Mouse (Mus musculus) neural tube, embryonic 15.5 days (tissue): ENCODE measurements around the gene Pak1. TPM values are rescaled to one million over a fixed set of nuclear protein-coding genes. Genes with fewer than 3 reads are reported as not detected.

Experiments
- ATAC-seq: fragments of 200-750 bp; cut with Nextera tagmentation; 2 replicates; pipeline ENCODE4 v1.8.0; 2017; ENCODE audit warnings: mild to moderate bottlenecking, moderate TSS enrichment, moderate library complexity; ENCODE audit not compliant: low FRiP score
- H3K27ac ChIP-seq: fragments of 300-500 bp; sonication (generic); replicated peaks from 2 replicates; pipeline ENCODE4 v1.5.1; 2015; ENCODE audit warnings: mild to moderate bottlenecking, inconsistent platforms
- H3K27me3 ChIP-seq: fragments of 300-500 bp; sonication (generic); replicated peaks from 2 replicates; pipeline ENCODE4 v1.6.1; 2015; ENCODE audit warnings: inconsistent platforms
- H3K36me3 ChIP-seq: fragments of 300-500 bp; sonication (generic); 2 replicates; pipeline ENCODE4 v1.6.1; 2015; ENCODE audit warnings: inconsistent platforms
- H3K4me1 ChIP-seq: fragments of 300-500 bp; sonication (generic); 2 replicates; pipeline ENCODE4 v1.6.1; 2015; ENCODE audit warnings: inconsistent platforms
- H3K4me2 ChIP-seq: fragments of 300-500 bp; sonication (generic); 2 replicates; pipeline ENCODE4 v1.6.1; 2015; ENCODE audit warnings: inconsistent platforms, mild to moderate bottlenecking, moderate library complexity
- H3K4me3 ChIP-seq: fragments of 300-500 bp; sonication (generic); replicated peaks from 2 replicates; pipeline ENCODE4 v1.5.1; 2015; ENCODE audit warnings: mild to moderate bottlenecking, inconsistent platforms
- H3K9ac ChIP-seq: fragments of 300-500 bp; sonication (generic); replicated peaks from 2 replicates; pipeline ENCODE4 v1.6.1; 2015; ENCODE audit warnings: mild to moderate bottlenecking, inconsistent platforms
- H3K9me3 ChIP-seq: fragments of 300-500 bp; sonication (generic); replicated peaks from 2 replicates; pipeline ENCODE4 v1.6.1; 2016; ENCODE audit warnings: inconsistent platforms
- WGBS: fragments of 180-500 bp; shearing (Covaris S2); methylation state at CpG from one replicate; pipeline ENCODE4 v1.1.7; 2015; ENCODE audit warnings: mixed read lengths; 5-methylcytosine and 5-hydroxymethylcytosine counted together
- polyA plus RNA-seq: library from polyadenylated mRNA; unstranded; fragments of >200 nt; fragmentation: Nextera tagmentation; extraction: Ambion mirVana; gene quantifications from 2 replicates; pipeline ENCODE4 v1.2.1, GENCODE M21; 2015

Pak1 gene
- polyA plus RNA-seq, 1 experiment from 2014 or later = 134 TPM

- Histone ChIP-seq H3K4me1 (no peaks in the 10 kb centered on the region), H3K27me3 (no peaks in the 10 kb centered on the region), H3K4me3 (no peak overlapping the region), H3K27ac (no peak overlapping the region), H3K9ac (no peak overlapping the region), H3K36me3 (no peaks in the 10 kb centered on the region), H3K9me3 (no peaks in the 10 kb centered on the region), H3K4me2 (no peak overlapping the region)
- 91% methylated on average over 21 of the region's 21 CpGs for WGBS
- no peak for ATAC-seq
Observed at GRCm38 (mm10) chr7:97765181-97765962, 23.0 kb upstream of the Pak1 start.

- Histone ChIP-seq H3K9ac (no peak overlapping the region), H3K4me3 (no peak overlapping the region), H3K4me1 (no peaks in the 10 kb centered on the region), H3K27ac (no peak overlapping the region), H3K27me3 (no peaks in the 10 kb centered on the region), H3K36me3 (no peaks in the 10 kb centered on the region), H3K9me3 (no peaks in the 10 kb centered on the region), H3K4me2 (no peak overlapping the region)
- WGBS = 83% methylated on average over 5 of the region's 5 CpGs
- no peak for ATAC-seq
Observed at GRCm38 (mm10) chr7:97765963-97766347, 22.4 kb upstream of the Pak1 start.

GRCm38 (mm10) chr7:97766406-97767166 lies 21.8 kb upstream of the Pak1 start:
- ATAC-seq = no peak
- Histone ChIP-seq H3K27me3 (no peaks in the 10 kb centered on the region), H3K4me3 (no peak overlapping the region), H3K4me2 (no peak overlapping the region), H3K27ac (no peak overlapping the region), H3K4me1 (no peaks in the 10 kb centered on the region), H3K9ac (no peak overlapping the region), H3K9me3 (no peaks in the 10 kb centered on the region), H3K36me3 (no peaks in the 10 kb centered on the region)
- 80% methylated on average over 9 of the region's 9 CpGs for WGBS

GRCm38 (mm10) chr7:97767841-97768240 lies 20.5 kb upstream of the Pak1 start:
- Histone ChIP-seq H3K9ac (no peak overlapping the region), H3K4me1 (no peaks in the 10 kb centered on the region), H3K27me3 (no peaks in the 10 kb centered on the region), H3K4me3 (no peak overlapping the region), H3K36me3 (no peaks in the 10 kb centered on the region), H3K9me3 (no peaks in the 10 kb centered on the region), H3K27ac (no peak overlapping the region), H3K4me2 (no peak overlapping the region)
- ATAC-seq = no peak
- 82% methylated on average over 8 of the region's 8 CpGs for WGBS

GRCm38 (mm10) chr7:97769020-97769419 lies 19.3 kb upstream of the Pak1 start:
- no peak for ATAC-seq
- Histone ChIP-seq H3K4me2 (no peak overlapping the region), H3K27ac (no peak overlapping the region), H3K9me3 (no peaks in the 10 kb centered on the region), H3K27me3 (no peaks in the 10 kb centered on the region), H3K4me1 (no peaks in the 10 kb centered on the region), H3K4me3 (no peak overlapping the region), H3K36me3 (no peaks in the 10 kb centered on the region), H3K9ac (no peak overlapping the region)
- 77% methylated on average over 4 of the region's 4 CpGs for WGBS

GRCm38 (mm10) chr7:97770841-97771620 lies 17.3 kb upstream of the Pak1 start:
- ATAC-seq = no peak
- Histone ChIP-seq H3K27me3 (no peaks in the 10 kb centered on the region), H3K9me3 (no peaks in the 10 kb centered on the region), H3K4me3 (no peak overlapping the region), H3K9ac (no peak overlapping the region), H3K36me3 (no peaks in the 10 kb centered on the region), H3K4me1 (no peaks in the 10 kb centered on the region), H3K27ac (no peak overlapping the region), H3K4me2 (no peak overlapping the region)
- 82% methylated on average over 6 of the region's 6 CpGs for WGBS

- H3K9ac ChIP-seq = no peak overlapping the region
- WGBS = 58% methylated on average over 3 of the region's 3 CpGs
- no peaks in the 10 kb centered on the region for H3K4me1 ChIP-seq
- no peak for ATAC-seq
- H3K36me3 ChIP-seq = no peaks in the 10 kb centered on the region
- H3K9me3 ChIP-seq = no peaks in the 10 kb centered on the region
- H3K4me2 ChIP-seq = no peak overlapping the region
- no peak overlapping the region for H3K4me3 ChIP-seq
- H3K27ac ChIP-seq = no peak overlapping the region
- H3K27me3 ChIP-seq = no peaks in the 10 kb centered on the region
Observed at GRCm38 (mm10) chr7:97775380-97775779, 13.0 kb upstream of the Pak1 start.

GRCm38 (mm10) chr7:97775923-97776322 lies 12.4 kb upstream of the Pak1 start:
- H3K9ac ChIP-seq = no peak overlapping the region
- no peaks in the 10 kb centered on the region for H3K4me1 ChIP-seq
- H3K9me3 ChIP-seq = no peaks in the 10 kb centered on the region
- no peak overlapping the region for H3K4me3 ChIP-seq
- no peak for ATAC-seq
- no peaks in the 10 kb centered on the region for H3K36me3 ChIP-seq
- 81% methylated on average over 2 of the region's 2 CpGs for WGBS
- no peak overlapping the region for H3K27ac ChIP-seq
- no peak overlapping the region for H3K4me2 ChIP-seq
- H3K27me3 ChIP-seq = no peaks in the 10 kb centered on the region

GRCm38 (mm10) chr7:97777191-97777590 lies 11.2 kb upstream of the Pak1 start:
- no peak overlapping the region for H3K9ac ChIP-seq
- 92% methylated on average over 4 of the region's 4 CpGs for WGBS
- no peaks in the 10 kb centered on the region for H3K27me3 ChIP-seq
- no peak for ATAC-seq
- H3K9me3 ChIP-seq = no peaks in the 10 kb centered on the region
- H3K27ac ChIP-seq = no peak overlapping the region
- H3K4me3 ChIP-seq = no peak overlapping the region
- H3K4me2 ChIP-seq = no peak overlapping the region
- H3K36me3 ChIP-seq = no peaks in the 10 kb centered on the region
- no peaks in the 10 kb centered on the region for H3K4me1 ChIP-seq

GRCm38 (mm10) chr7:97780222-97780621 lies 8.1 kb upstream of the Pak1 start:
- Histone ChIP-seq H3K27ac (no peak overlapping the region), H3K36me3 (no peaks in the 10 kb centered on the region), H3K4me3 (no peak overlapping the region), H3K4me2 (no peak overlapping the region), H3K4me1 (no peaks in the 10 kb centered on the region), H3K9ac (no peak overlapping the region), H3K27me3 (no peaks in the 10 kb centered on the region), H3K9me3 (no peaks in the 10 kb centered on the region)
- WGBS = 88% methylated on average over 1 of the region's 1 CpGs
- no peak for ATAC-seq

GRCm38 (mm10) chr7:97780815-97781214 lies 7.5 kb upstream of the Pak1 start:
- Histone ChIP-seq H3K4me2 (no peak overlapping the region), H3K4me1 (no peaks in the 10 kb centered on the region), H3K36me3 (no peaks in the 10 kb centered on the region), H3K27me3 (0 out of 2 replicates have a peak, but pooled peaks cover 3% of the 10 kb centered on the region), H3K9me3 (no peaks in the 10 kb centered on the region), H3K9ac (no peak overlapping the region), H3K27ac (no peak overlapping the region), H3K4me3 (no peak overlapping the region)
- 89% methylated on average over 1 of the region's 1 CpGs for WGBS
- no peak for ATAC-seq
